Mouse (Mus musculus) kidney, adult 8-10 months (tissue): ENCODE measurements at regions not wholly inside any gene's neighbourhood (a gene's known extent, or its start where the extent isn't known, plus 50 kb on each side); places are given as distances from the start of the nearest gene placed in this dataset.

Experiments
- DNase-seq, 2 experiments: peaks; one replicate each; pipeline ENCODE4 v3.0.0; 2022

DNA sequence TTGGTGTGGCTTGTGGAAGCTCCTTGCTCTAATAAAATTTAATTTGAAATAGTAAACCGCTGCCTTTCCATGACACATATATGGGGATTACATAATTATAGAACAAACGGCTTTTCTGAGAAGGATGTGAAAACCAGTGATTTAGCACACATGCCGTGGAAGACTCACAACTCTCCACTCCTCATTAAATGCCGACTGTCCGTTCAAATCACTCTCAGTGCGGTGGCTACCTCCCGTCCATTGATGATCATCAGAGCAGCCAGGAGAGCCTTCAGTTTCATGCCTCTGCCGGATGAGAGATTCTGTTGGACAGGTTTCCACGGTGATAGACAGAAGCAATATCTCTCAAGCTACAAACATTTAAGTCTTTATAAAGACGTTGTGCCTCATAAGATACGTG is 451.3 kb downstream of the Glrx3 start:
- no peak for DNase-seq

- no peak for DNase-seq
Measured at GRCm38 (mm10) chr7:137906424-137907060, 469.1 kb downstream of the Glrx3 start.

- DNase-seq = peak; percentile 31 to 57
Measured at GRCm38 (mm10) chr7:137909456-137909855, 472.0 kb downstream of the Glrx3 start.

DNA sequence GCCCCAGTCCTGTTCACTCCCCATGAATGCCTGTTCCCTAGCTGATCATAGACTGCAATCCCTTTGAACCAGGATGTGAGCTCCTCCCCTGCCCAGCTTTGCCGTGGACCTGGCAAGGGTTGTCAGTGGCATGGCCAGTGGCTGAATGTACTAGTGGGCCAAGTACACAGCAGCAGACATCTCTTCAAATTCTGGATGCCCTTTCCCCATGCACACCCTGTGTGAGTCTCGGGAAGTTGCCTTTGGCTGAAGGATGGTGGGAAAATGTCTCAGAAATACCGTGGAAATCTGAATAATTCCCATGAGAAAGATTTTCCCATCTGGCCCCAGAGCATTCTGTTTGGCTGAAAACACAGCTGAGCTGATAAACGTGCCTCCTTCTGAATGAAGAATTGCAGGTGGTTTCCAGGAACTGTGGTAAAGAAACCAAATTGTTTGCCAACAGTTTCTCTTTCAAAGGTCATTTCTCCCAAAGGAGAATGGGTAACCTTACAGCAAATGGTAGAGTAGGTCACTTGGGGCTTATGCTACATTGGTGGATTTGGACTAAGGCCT is 476.2 kb downstream of the Glrx3 start:
- no peak for DNase-seq

- DNase-seq = peak; percentile 63 to 73
Measured at GRCm38 (mm10) chr7:137914506-137914905, 477.1 kb downstream of the Glrx3 start.

GRCm38 (mm10) chr7:137916351-137916750 is 478.9 kb downstream of the Glrx3 start:
- no peak for DNase-seq

- DNase-seq = peak in 1 of 2 experiments; percentile 21
Measured at GRCm38 (mm10) chr7:137924464-137925167, 472.9 kb downstream of the Tcerg1l start.

GRCm38 (mm10) chr7:137925656-137926055 is 471.9 kb downstream of the Tcerg1l start:
- DNase-seq = no peak

DNA sequence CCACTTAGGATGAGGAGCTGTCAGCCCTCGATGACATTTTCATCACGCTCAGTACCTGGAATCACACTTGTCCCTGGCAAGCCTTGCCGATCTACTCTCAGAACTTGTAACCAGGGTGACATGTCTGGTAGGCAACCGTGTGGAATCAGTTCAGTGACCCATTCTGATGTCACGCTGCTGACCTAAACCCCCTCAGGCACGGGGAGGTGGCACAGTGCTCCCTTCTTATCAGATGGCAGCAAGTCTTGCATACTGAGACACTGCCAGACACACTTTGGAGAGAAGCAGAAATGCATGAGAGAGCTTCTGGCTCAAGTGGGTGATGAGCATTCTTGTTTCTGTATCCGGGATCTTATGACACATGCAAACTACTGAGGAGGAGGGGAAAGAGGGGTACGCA is 470.2 kb downstream of the Tcerg1l start:
- no peak for DNase-seq

DNA sequence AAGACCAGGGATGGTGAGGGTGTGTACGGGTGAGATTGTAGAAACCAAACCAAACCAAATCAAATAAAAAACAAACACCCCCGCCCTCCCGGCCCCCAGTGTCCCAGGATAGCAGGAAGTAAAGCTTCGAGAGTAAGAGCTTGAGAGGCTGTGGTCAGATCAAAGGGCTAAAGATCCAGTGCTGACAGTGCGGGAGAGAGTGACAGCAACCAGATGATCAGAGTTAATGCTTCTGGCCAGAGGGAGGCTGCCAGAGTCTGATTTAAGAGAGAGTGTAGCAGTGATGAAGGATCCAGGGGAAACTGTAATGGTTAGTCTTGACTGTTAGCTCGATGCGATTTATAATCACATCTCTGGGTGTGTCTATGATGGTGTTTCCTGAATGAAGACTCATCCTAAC is 467.3 kb downstream of the Tcerg1l start:
- no peak for DNase-seq

DNA sequence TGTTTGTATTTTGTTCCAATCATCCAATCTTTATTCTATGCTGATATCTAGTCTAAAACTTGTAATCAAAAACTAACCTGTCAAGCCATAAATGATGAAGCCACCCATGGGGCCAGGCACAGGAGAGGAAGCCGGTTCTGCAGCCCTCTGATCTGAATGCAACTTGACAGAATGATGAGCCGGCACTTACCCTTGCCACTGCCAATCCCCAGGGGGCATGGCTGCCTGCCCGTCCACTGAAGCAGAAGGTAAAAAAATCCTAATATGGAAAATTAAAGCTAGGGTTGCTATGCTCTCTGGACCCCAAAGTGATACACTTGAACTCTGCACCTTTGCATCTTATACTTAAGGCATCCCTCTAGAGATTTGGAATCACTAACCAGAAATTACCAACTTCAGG is 461.6 kb downstream of the Tcerg1l start:
- peak; percentile 38 to 50 for DNase-seq

DNA sequence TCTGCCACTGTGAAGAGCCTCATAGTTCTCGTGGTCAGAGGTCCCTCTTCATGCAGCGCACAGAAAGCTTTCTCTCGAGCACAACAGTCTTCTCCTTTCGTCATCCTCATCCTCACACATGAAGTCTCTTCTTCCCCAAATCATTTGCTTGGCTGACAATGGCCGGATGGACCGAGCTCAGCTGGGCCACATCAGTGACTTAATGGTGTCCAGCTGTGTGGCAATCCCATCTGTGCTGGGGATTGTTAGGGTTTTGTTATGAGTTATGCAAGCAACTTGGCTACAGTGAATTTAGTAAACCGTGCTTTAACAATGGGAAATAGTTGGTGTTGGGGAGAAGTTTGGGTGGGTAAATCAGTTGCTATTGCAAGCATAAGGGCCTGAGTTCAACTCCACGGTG is 458.4 kb downstream of the Tcerg1l start:
- DNase-seq = no peak

- no peak for DNase-seq
Measured at GRCm38 (mm10) chr7:137940084-137940483, 457.4 kb downstream of the Tcerg1l start.

DNA sequence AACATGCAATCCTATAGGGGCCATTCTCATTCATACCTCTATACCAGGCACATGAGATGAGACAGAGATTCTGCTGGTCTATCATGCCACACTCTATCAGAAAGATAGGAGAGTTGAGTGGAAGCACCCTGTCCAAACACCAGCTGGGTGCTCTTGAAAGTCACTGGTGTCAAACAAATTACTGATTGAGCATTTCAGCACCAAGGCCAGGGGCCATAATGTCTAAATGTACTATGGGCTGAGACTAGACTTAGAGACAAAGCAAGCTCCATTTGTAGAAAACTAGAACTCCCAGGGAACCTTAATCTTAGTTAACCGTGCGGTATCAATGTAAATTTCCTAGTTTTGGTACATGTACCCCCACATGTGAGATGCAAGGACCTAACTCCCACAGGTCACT is 452.5 kb downstream of the Tcerg1l start:
- DNase-seq = peak in 1 of 2 experiments; percentile 5

- no peak for DNase-seq
Measured at GRCm38 (mm10) chr7:137947424-137947823, 450.1 kb downstream of the Tcerg1l start.

DNA sequence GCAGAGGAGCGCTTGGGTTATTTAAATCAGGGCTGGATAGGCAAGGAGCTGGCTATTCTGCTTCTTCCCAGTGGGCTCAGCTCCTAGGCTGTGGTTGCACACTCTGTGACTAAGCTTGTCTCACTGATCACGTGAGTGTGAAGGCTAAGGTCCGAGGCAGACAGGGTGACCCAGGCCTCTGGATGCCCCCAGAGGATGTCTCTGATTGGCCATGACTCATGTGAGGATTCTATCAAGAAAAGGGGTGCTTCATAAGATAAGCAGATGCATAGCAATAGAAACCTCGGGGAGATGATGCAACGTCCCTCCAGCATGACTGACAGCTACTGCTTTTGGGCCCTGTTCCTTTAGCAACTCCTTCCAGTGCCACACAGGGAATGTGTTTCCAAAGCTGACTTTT is 440.2 kb downstream of the Tcerg1l start:
- no peak for DNase-seq

DNA sequence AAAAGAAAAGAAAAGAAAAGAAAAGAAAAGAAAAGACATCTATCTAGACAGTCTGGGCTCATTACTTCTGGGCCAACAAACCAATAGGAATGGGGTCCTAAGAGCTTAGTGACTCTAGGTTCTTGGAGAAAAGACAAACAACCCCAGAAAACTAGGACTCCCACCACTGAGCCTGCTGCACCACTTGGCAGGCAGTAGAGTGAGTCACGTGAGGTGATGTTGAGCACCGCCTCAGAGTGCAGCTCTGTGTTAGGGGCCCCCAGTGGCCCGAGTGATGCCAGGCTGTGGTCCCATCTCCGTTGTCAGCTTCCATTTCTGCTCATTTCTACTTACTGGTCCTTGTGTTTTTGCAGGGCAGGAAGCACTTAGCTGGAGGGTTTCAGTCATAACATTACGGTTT is 439.7 kb downstream of the Tcerg1l start:
- no peak for DNase-seq

DNA sequence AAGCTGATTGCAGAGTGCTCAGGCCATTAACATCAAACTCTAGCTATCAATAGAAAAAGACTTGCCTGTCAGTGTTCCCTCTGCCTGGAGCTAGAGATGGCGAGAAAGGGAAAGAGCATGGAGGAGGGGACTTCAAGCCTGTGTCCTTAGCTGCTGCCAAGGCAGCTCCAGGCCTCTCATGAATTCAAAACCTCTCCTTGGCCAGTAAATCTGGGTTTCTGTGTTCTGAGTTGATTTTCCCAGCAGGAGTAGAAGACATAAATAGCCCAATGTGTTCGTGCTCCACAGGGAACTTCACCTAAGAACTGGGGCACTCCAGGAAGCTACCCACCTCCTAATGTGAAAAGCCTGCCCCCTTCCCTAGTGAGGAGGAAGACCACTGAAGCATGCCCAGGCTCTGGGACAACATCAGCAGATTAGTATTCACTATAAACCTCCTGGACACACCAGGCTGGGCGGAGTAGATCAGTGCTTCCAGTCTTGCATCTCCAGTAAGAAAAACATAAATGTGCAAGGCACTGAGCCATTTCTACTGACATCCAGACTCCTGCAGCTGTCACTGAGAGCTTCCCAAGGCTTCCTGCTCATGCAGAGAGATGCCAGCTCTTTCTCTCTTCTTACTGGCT is 433.9 kb downstream of the Tcerg1l start:
- no peak for DNase-seq

DNA sequence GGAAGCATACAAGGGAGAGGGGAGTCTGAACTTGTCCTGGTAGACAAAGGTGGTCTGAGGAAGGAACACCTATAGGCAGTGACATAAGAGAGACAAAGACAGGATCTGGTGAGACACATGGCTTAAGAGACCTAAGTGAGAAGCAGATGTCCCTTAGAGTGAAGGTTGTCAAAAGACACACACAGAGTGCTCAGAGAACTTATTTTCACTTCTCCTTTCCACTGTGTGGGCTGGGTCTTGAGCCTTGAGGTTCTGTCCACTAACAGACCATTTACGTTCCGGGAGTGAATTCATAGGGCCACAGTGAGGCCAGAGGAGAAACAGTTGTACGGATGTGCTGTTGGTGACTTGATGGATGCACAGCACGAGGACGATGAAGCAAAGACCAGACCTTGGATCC is 422.8 kb downstream of the Tcerg1l start:
- DNase-seq = no peak

GRCm38 (mm10) chr7:137977527-137977926 is 420.0 kb downstream of the Tcerg1l start:
- DNase-seq = no peak

GRCm38 (mm10) chr7:137979361-137979760 is 418.2 kb downstream of the Tcerg1l start:
- DNase-seq = no peak

DNA sequence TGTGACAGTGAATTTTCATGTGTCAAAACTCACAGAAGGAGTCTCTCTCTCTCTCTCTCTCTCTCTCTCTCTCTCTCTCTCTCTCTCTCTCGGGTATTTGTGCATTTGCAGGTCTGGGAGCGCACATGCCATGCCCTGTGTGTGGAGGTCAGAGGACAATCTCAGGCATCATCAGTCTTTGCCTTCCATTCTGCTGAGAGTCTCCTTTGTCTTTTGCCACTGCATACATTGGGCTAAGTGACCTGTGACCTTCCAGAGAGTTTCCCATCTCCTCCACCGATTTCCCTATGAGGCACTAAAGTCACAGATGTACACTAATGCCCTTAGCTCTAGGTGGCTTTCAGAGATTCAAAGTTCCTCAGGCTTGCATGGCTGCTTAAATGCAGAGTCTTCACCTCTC is 391.7 kb downstream of the Tcerg1l start:
- no peak for DNase-seq

- no peak for DNase-seq
Measured at GRCm38 (mm10) chr7:138006971-138007370, 390.6 kb downstream of the Tcerg1l start.

- no peak for DNase-seq
Measured at GRCm38 (mm10) chr7:138008601-138009000, 388.9 kb downstream of the Tcerg1l start.
